Mouse (Mus musculus) CH12.LX (cell line): ENCODE data around the gene Hist1h2be. TPM values are rescaled to one million over a fixed set of nuclear protein-coding genes. Genes with fewer than 3 reads are reported as not detected.
A peak's percentile ranks its signal among the peaks of the same experiment; 100 is the strongest.

Experiments
- DNase-seq: peaks from one replicate; pipeline ENCODE4 v3.0.0-alpha.2; 2013; ENCODE audit errors: extremely low read depth
- H3K27ac ChIP-seq: 2 replicates; pipeline ENCODE4 v1.5.1; 2012; ENCODE audit warnings: low read depth, mild to moderate bottlenecking, control low read depth, moderate library complexity; ENCODE audit not compliant: insufficient read depth
- H3K27me3 ChIP-seq: replicated peaks from 2 replicates; pipeline ENCODE3; 2012; ENCODE audit warnings: inconsistent platforms
- H3K36me3 ChIP-seq, 2 experiments: replicated peaks in 1 of 2; 2 replicates each; pipeline versions ENCODE3 to v1.6.1; 2012; ENCODE audit warnings: inconsistent platforms in 1 of 2, low read length in 1 of 2, mild to moderate bottlenecking in 1 of 2, mixed read lengths in 1 of 2, moderate library complexity in 1 of 2; ENCODE audit not compliant: control insufficient read depth in 1 of 2, insufficient read depth in 1 of 2
- H3K4me1 ChIP-seq, 2 experiments: 2 replicates each; pipeline ENCODE4 v1.6.1; 2012; ENCODE audit warnings: inconsistent platforms in 1 of 2, moderate library complexity in 1 of 2; ENCODE audit not compliant: insufficient read depth in 2 of 2, control insufficient read depth in 1 of 2
- H3K4me2 ChIP-seq: 2 replicates; pipeline ENCODE4 v1.6.1; 2012; ENCODE audit warnings: low read depth, mild to moderate bottlenecking, control low read depth; ENCODE audit not compliant: poor library complexity, insufficient read depth, severe bottlenecking
- H3K4me3 ChIP-seq, 3 experiments: fragments of 150-350 bp in 1 of 3; sonication (generic) in 1 of 3; replicated peaks in 1 of 3; 2 replicates each; pipeline versions ENCODE3 to v1.5.1; 2011 to 2012; ENCODE audit warnings: low read depth in 2 of 3, low read length in 2 of 3, mild to moderate bottlenecking in 2 of 3, moderate library complexity in 2 of 3, control low read depth in 1 of 3, improper control_type of control experiment in 1 of 3, inconsistent platforms in 1 of 3, mixed read lengths in 1 of 3; ENCODE audit not compliant: poor library complexity in 1 of 3
- H3K79me2 ChIP-seq: replicated peaks from 2 replicates; pipeline ENCODE4 v1.6.1; 2012; ENCODE audit warnings: mild to moderate bottlenecking, moderate library complexity; ENCODE audit not compliant: control insufficient read depth, poor library complexity, insufficient read depth, severe bottlenecking; ENCODE audit errors: extremely low read depth
- H3K9ac ChIP-seq: 2 replicates; pipeline ENCODE4 v1.6.1; 2012; ENCODE audit warnings: low read depth, mild to moderate bottlenecking, control low read depth, moderate library complexity; ENCODE audit not compliant: insufficient read depth
- H3K9me3 ChIP-seq: replicated peaks from 2 replicates; pipeline ENCODE3; 2012; ENCODE audit warnings: low read length, inconsistent platforms, mixed read lengths
- BHLHE40 ChIP-seq: IDR thresholded peaks from 2 replicates; pipeline ENCODE4 v1.6.1; 2011; ENCODE audit warnings: mild to moderate bottlenecking, low read depth, low read length, improper control_type of control experiment
- CHD1 ChIP-seq: IDR thresholded peaks from 2 replicates; pipeline ENCODE4 v1.6.1; 2012; ENCODE audit warnings: low read depth, low read length, improper control_type of control experiment, inconsistent platforms
- CHD2 ChIP-seq: IDR thresholded peaks from 2 replicates; pipeline ENCODE4 v1.6.1; 2011; ENCODE audit warnings: low read length, improper control_type of control experiment
- CTCF ChIP-seq, 2 experiments: IDR thresholded peaks in 1 of 2; conservative IDR thresholded peaks in 1 of 2; 2 replicates each; pipeline ENCODE4 v1.5.1; 2011 to 2012; ENCODE audit warnings: low read depth in 2 of 2, low read length in 2 of 2, improper control_type of control experiment in 1 of 2, inconsistent platforms in 1 of 2, mild to moderate bottlenecking in 1 of 2, moderate library complexity in 1 of 2
- E2F4 ChIP-seq: IDR thresholded peaks from 2 replicates; pipeline ENCODE4 v1.6.1; 2011; ENCODE audit warnings: low read depth, low read length, improper control_type of control experiment; ENCODE audit not compliant: insufficient replicate concordance
- ELF1 ChIP-seq: IDR thresholded peaks from 2 replicates; pipeline ENCODE4 v1.6.1; 2014; ENCODE audit warnings: low read depth, mild to moderate bottlenecking, inconsistent platforms, low read length, improper control_type of control experiment
- EP300 ChIP-seq: IDR thresholded peaks from 2 replicates; pipeline ENCODE4 v1.6.1; 2011; ENCODE audit warnings: low read length, improper control_type of control experiment
- GABPA ChIP-seq: IDR thresholded peaks from 2 replicates; pipeline ENCODE4 v1.6.1; 2012; ENCODE audit warnings: low read depth, low read length, improper control_type of control experiment, inconsistent platforms; ENCODE audit not compliant: insufficient replicate concordance
- IRF4 ChIP-seq: IDR thresholded peaks from 2 replicates; pipeline ENCODE4 v1.6.1; 2014; ENCODE audit warnings: low read depth, mild to moderate bottlenecking, inconsistent platforms, low read length, improper control_type of control experiment
- JUN ChIP-seq: IDR thresholded peaks from 2 replicates; pipeline ENCODE4 v1.6.1; 2011; ENCODE audit warnings: low read depth, mild to moderate bottlenecking, low read length, improper control_type of control experiment, moderate library complexity; ENCODE audit not compliant: insufficient read depth
- JUND ChIP-seq: conservative IDR thresholded peaks from 2 replicates; pipeline ENCODE4 v1.6.1; 2011; ENCODE audit warnings: low read depth, low read length, improper control_type of control experiment
- KAT2A ChIP-seq: IDR thresholded peaks from 2 replicates; pipeline ENCODE4 v1.6.1; 2012; ENCODE audit warnings: low read length, improper control_type of control experiment, inconsistent platforms; ENCODE audit not compliant: insufficient replicate concordance
- MAX ChIP-seq: IDR thresholded peaks from 2 replicates; pipeline ENCODE4 v1.6.1; 2011; ENCODE audit warnings: low read length, improper control_type of control experiment
- MAZ ChIP-seq: IDR thresholded peaks from 2 replicates; pipeline ENCODE4 v1.6.1; 2012; ENCODE audit warnings: low read depth, mild to moderate bottlenecking, inconsistent platforms, low read length, improper control_type of control experiment, moderate library complexity
- MEF2A ChIP-seq: IDR thresholded peaks from 2 replicates; pipeline ENCODE4 v1.6.1; 2014; ENCODE audit warnings: low read depth, mild to moderate bottlenecking, inconsistent platforms, low read length, improper control_type of control experiment, borderline replicate concordance
- MYC ChIP-seq: IDR thresholded peaks from 2 replicates; pipeline ENCODE4 v1.6.1; 2011; ENCODE audit warnings: low read depth, mild to moderate bottlenecking, improper control_type of control experiment, low read length
- NELFE ChIP-seq: IDR thresholded peaks from 2 replicates; pipeline ENCODE4 v1.6.1; 2011; ENCODE audit warnings: low read depth, low read length, improper control_type of control experiment
- NRF1 ChIP-seq: IDR thresholded peaks from 2 replicates; pipeline ENCODE4 v1.6.1; 2014; ENCODE audit warnings: low read depth, mild to moderate bottlenecking, inconsistent platforms, low read length, improper control_type of control experiment, moderate library complexity
- POLR2A ChIP-seq: IDR thresholded peaks from 2 replicates; pipeline ENCODE4 v1.6.1; 2011; ENCODE audit warnings: low read depth, mild to moderate bottlenecking, improper control_type of control experiment, low read length
- POLR2AphosphoS2 ChIP-seq: IDR thresholded peaks from 2 replicates; pipeline ENCODE4 v1.6.1; 2011; ENCODE audit warnings: low read depth, low read length, improper control_type of control experiment
- RAD21 ChIP-seq: IDR thresholded peaks from 2 replicates; pipeline ENCODE4 v1.6.1; 2011; ENCODE audit warnings: low read depth, mild to moderate bottlenecking, low read length, improper control_type of control experiment, moderate library complexity
- RCOR1 ChIP-seq: conservative IDR thresholded peaks from 2 replicates; pipeline ENCODE4 v1.6.1; 2012; ENCODE audit warnings: low read depth, mild to moderate bottlenecking, inconsistent platforms, low read length, improper control_type of control experiment
- SIN3A ChIP-seq: IDR thresholded peaks from 2 replicates; pipeline ENCODE4 v1.6.1; 2012; ENCODE audit warnings: low read length, improper control_type of control experiment, inconsistent platforms
- SMC3 ChIP-seq: IDR thresholded peaks from 2 replicates; pipeline ENCODE4 v1.6.1; 2011; ENCODE audit warnings: low read depth, low read length, improper control_type of control experiment
- TBP ChIP-seq: conservative IDR thresholded peaks from 2 replicates; pipeline ENCODE4 v1.6.1; 2011; ENCODE audit warnings: low read depth, low read length, improper control_type of control experiment
- TCF12 ChIP-seq: IDR thresholded peaks from 2 replicates; pipeline ENCODE4 v1.6.1; 2014; ENCODE audit warnings: low read depth, mild to moderate bottlenecking, inconsistent platforms, low read length, improper control_type of control experiment
- USF1 ChIP-seq: IDR thresholded peaks from 2 replicates; pipeline ENCODE4 v1.6.1; 2014; ENCODE audit warnings: low read depth, mild to moderate bottlenecking, inconsistent platforms, low read length, improper control_type of control experiment
- USF2 ChIP-seq: conservative IDR thresholded peaks from 2 replicates; pipeline ENCODE4 v1.6.1; 2011; ENCODE audit warnings: low read depth, low read length, improper control_type of control experiment
- ZC3H11A ChIP-seq: IDR thresholded peaks from 2 replicates; pipeline ENCODE4 v1.6.1; 2012; ENCODE audit warnings: low read depth, mild to moderate bottlenecking, inconsistent platforms, low read length, improper control_type of control experiment
- ZKSCAN1 ChIP-seq: IDR thresholded peaks from 2 replicates; pipeline ENCODE4 v1.6.1; 2012; ENCODE audit warnings: low read depth, inconsistent platforms, low read length, improper control_type of control experiment, borderline replicate concordance
- ZMIZ1 ChIP-seq: IDR thresholded peaks from 2 replicates; pipeline ENCODE4 v1.6.1; 2012; ENCODE audit warnings: low read depth, mild to moderate bottlenecking, inconsistent platforms, low read length, improper control_type of control experiment
- ZNF384 ChIP-seq: IDR thresholded peaks from 2 replicates; pipeline ENCODE4 v1.6.1; 2012; ENCODE audit warnings: low read depth, low read length, improper control_type of control experiment, inconsistent platforms
- dilution Hi-C: fragments of 300-500 bp; cut with MboI; formaldehyde crosslinking; loops from 2 replicates; pipeline ENCODE4 v1.14.3; 2020; ENCODE audit warnings: low sequenced_read_pairs; ENCODE audit not compliant: extremely low pct_unique_long_range_greater_than_20kb, extremely low pct_ligation_motif_present
- in situ Hi-C: fragments of 300-500 bp; cut with MboI; formaldehyde crosslinking; loops from 3 replicates; pipeline ENCODE4 v1.14.3; 2019; ENCODE audit warnings: low sequenced_read_pairs, low pct_ligation_motif_present, low pct_unique_long_range_greater_than_20kb, mixed read lengths
- polyA plus RNA-seq: library from polyadenylated mRNA; unstranded; fragments of >175 nt; gene quantifications from 2 replicates; pipeline ENCODE4 v1.2.1, GENCODE M21; 2012; ENCODE audit warnings: low read depth; ENCODE audit not compliant: insufficient read length
- total RNA-seq, 2 experiments: library from RNA; depleted of rRNA; stranded (reverse); fragments of 300-350 nt in 1 of 2; fragments of >200 nt in 1 of 2; gene quantifications; 2 replicates each; pipeline ENCODE4 v1.2.3; 2012 to 2014

The Hist1h2be gene
- total and polyA plus RNA-seq, 3 experiments, result 0.70 to 282 (median 4.7) TPM

DNA sequence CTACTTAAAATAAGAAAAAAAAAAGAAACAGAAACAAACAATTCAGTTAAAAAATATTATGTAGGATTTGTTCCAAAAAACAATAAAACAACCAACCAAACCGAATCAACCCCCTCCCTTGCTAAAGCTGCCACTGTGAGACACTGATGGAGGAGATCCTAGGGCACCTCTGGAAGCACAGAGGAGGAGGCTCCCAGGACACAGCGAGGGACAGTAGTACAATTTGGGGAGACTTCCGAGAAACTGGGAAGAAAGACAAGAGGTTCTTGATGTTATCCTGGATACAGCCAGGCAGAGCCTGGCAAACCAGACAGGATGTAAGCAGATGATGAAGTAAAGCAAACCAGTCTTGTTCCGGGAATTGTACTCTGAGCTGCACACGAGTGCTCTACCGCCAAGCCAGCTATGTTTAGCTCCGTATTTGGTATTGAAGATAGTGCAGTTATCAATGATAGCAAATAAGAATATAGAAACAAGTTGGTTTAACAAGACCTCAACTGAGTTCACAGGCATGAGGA is 17.7 kb downstream of the Hist1h2be start:
- TF ChIP-seq TCF12 (no peak), JUN (no peak), TBP (no peak), ELF1 (no peak), MAX (no peak), ZKSCAN1 (no peak), KAT2A (no peak), BHLHE40 (no peak), EP300 (no peak), USF1 (no peak), RCOR1 (no peak), POLR2A (no peak), MAZ (no peak), MYC (no peak), NRF1 (no peak), CHD1 (no peak), NELFE (no peak), E2F4 (no peak), GABPA (no peak)
- TF ChIP-seq, all 38 proteins: peak for 0
- no peak for DNase-seq
- Histone ChIP-seq H3K4me3 (no peak overlapping the region), H3K4me1 (no peaks in the 10 kb centered on the region), H3K4me2 (no peak overlapping the region), H3K36me3 (peaks cover 0 to 14% of the 10 kb centered on the region in 2 experiments), H3K27me3 (no peaks in the 10 kb centered on the region), H3K79me2 (no peaks in the 10 kb centered on the region), H3K9me3 (no peaks in the 10 kb centered on the region), H3K27ac (no peak overlapping the region), H3K9ac (no peak overlapping the region)
- dilution Hi-C loops (no loop called here), in situ Hi-C loops (no loop called here)

DNA sequence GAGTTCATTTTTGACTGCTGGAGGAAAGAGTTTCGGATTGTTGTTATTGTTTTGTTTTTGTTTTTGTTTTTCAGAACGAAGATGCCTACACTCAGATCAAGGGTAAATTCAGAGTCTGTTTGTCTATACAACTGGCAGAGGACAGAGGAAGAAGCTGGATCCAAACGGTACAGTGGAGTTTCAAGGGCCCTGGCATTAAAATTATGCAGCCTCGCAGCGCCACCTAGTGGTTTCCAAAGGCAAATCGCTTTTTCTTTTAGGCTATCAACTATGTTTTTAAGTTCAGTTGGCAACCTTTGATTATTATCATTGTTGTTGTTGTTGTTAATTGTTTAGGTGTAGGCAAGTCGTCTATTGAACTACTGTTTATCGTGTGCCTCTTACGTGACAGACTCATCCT is 23.0 kb downstream of the Hist1h2be start:
- Histone ChIP-seq H3K27ac (no peak overlapping the region), H3K9ac (no peak overlapping the region), H3K4me2 (no peak overlapping the region), H3K4me1 (peaks cover 2 to 17% of the 10 kb centered on the region in 2 experiments; a peak in 3 of 4 replicates), H3K79me2 (no peaks in the 10 kb centered on the region), H3K9me3 (no peaks in the 10 kb centered on the region), H3K36me3 (no peaks in the 10 kb centered on the region), H3K4me3 (no peak overlapping the region), H3K27me3 (no peaks in the 10 kb centered on the region)
- DNase-seq, result peak; percentile 84
- in situ Hi-C loops, result no loop called here
- dilution Hi-C loops, result no loop called here
- TF ChIP-seq IRF4 (peak; percentile 78), POLR2A (no peak), JUN (no peak), SIN3A (0 out of 2 replicates have a peak, but pooled peaks have one; percentile 34), ZNF384 (no peak), ZMIZ1 (no peak), MEF2A (no peak), GABPA (no peak), MAX (no peak), ZC3H11A (peak; percentile 24; the same call in 1 of the 2 replicates), E2F4 (no peak), SMC3 (peak; percentile 63), RAD21 (peak; percentile 93), CHD2 (no peak), USF1 (no peak), POLR2AphosphoS2 (no peak), NELFE (no peak; the same call in 1 of the 2 replicates), USF2 (no peak), RCOR1 (no peak), JUND (0 out of 2 replicates have a peak, but pooled peaks have one; percentile 29), CTCF (conservative IDR thresholded peaks at IDR 0.05 in 1 of 2, IDR thresholded peaks at IDR 0.05 in 1 of 2; ENCODE audit: low read depth in 2 of 2, low read length in 2 of 2) (peak; percentile 81 to 89), ELF1 (no peak)
